Mouse (Mus musculus) small intestine, adult 2 months (tissue): Measurements from ENCODE around the gene Dazap1.

Source experiments
- CTCF ChIP-seq: fragments of 200-500 bp; IDR thresholded peaks from 2 replicates; pipeline ENCODE4 v1.5.1; 2012; ENCODE audit warnings: low read depth, mild to moderate bottlenecking, control low read depth, inconsistent platforms, low read length, moderate library complexity, mixed read lengths; ENCODE audit not compliant: insufficient replicate concordance, insufficient read length; ENCODE audit errors: extremely low read depth
- POLR2A ChIP-seq: fragments of 200-500 bp; IDR thresholded peaks from 2 replicates; pipeline ENCODE4 v1.6.1; 2012; ENCODE audit warnings: low read depth, mild to moderate bottlenecking, control low read depth, inconsistent platforms, low read length, moderate library complexity

DNA sequence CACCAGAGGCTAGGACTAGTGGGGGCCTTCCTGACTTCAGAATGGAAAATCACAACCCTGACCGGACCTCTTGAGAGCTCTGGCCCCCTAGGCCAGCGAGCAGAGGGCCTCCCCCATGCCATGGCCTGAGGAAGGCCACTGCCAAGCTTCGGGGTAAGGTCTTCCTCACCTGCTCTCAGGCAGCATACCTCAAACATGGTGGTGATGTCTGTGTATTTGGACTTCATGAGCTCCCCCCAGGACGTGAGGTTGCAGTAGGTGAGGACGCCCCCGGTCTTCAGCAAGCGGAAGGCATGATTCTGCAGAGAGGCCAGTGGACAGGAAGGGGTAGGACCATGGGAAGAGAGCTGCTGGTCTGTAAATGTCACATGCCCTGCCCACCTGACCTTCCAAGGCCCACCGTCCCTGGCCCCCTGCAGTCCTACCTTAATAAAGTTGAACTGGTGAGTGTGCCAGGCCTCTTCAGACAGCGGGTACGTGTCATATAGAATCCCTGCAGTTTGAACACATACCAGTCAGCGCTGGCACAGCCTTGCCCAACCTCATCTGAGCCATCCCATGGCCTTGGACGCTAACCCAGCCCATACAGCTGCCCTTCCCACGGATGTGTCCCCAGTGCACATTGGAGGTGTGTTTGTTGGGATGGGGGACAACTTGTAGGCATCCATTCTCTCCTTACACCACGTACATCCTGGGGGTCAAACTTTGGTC is 2.4 kb upstream of the Dazap1 start:
- no peak for TF ChIP-seq CTCF
- no peak for TF ChIP-seq POLR2A
